Mouse (Mus musculus): Measurements from ENCODE around the gene Itgal.
"Not testable (repeated sequence)": the region's sequence is repeated elsewhere in the genome, so short reads cannot be mapped to it uniquely, and the experiment has no call there.

Gene Itgal

GRCm38 (mm10) chr7:127375271-127376245, 79.5 kb downstream of the Itgal start, which contains the start of gene Zfp747:
Zfp747 (minus strand) TSS chr7:127376050.
- in situ Hi-C loops (cut with MboI, MseI): not testable (repeated sequence)

- in situ Hi-C loops (cut with MboI, MseI): no loop called here
These were observed 82.4 kb downstream of the Itgal start for GRCm38 (mm10) chr7:127378310-127378921.

Data from T-helper 17 cell (primary cell).